Mouse (Mus musculus) embryonic fibroblast, embryonic 13.5 days (primary cell): ENCODE measurements at regions not wholly inside any gene's neighbourhood (a gene's known extent, or its start where the extent isn't known, plus 50 kb on each side); places are given as distances from the start of the nearest gene placed in this dataset.

Experiments
- CTCF ChIP-seq: IDR thresholded peaks from 2 replicates; pipeline ENCODE4 v1.5.1; 2011; ENCODE audit warnings: mild to moderate bottlenecking, control low read depth, low read length, moderate library complexity, borderline replicate concordance; ENCODE audit not compliant: insufficient read depth
- POLR2A ChIP-seq: IDR thresholded peaks from 2 replicates; pipeline ENCODE4 v1.6.1; 2011; ENCODE audit warnings: low read depth, mild to moderate bottlenecking, control low read depth, low read length, moderate library complexity

GRCm38 (mm10) chr9:84350223-84350622, 425.3 kb downstream of the Bckdhb start:
- TF ChIP-seq POLR2A (no peak), CTCF (no peak)
